Mouse (Mus musculus) hematopoietic stem cell, adult 5-6 weeks (primary cell): ENCODE results near the gene Ntm. TPM values are rescaled to one million over a fixed set of nuclear protein-coding genes. Genes with fewer than 3 reads are reported as not detected.
A peak's percentile ranks its signal among the peaks of the same experiment; 100 is the strongest.

Experiments
- ATAC-seq, 2 experiments: fragments of 125-278 bp in 1 of 2; replicated peaks in 1 of 2; 2 replicates each; pipeline ENCODE4 v1.8.0; 2016 to 2017; ENCODE audit warnings: inconsistent platforms in 2 of 2, mild to moderate bottlenecking in 2 of 2, moderate number of reproducible peaks in 2 of 2, low read depth in 1 of 2, moderate TSS enrichment in 1 of 2; ENCODE audit not compliant: low FRiP score in 2 of 2, poor library complexity in 2 of 2, severe bottlenecking in 2 of 2, insufficient read depth in 1 of 2, low TSS enrichment in 1 of 2
- total RNA-seq: library from RNA; stranded (forward); fragments of 172-1452, 232-1000 nt; gene quantifications from 2 replicates; pipeline ENCODE4 v1.2.3, GENCODE M21; 2017

Ntm gene
- total RNA-seq, 1 experiment from 2014 or later, result not detected

GRCm38 (mm10) chr9:29898406-29899054 is 64.4 kb downstream of the Ntm start:
- ATAC-seq, result no peak

GRCm38 (mm10) chr9:29897448-29897847 is 65.5 kb downstream of the Ntm start:
- no peak for ATAC-seq

GRCm38 (mm10) chr9:29892792-29893191 is 70.1 kb downstream of the Ntm start:
- ATAC-seq, result no peak

GRCm38 (mm10) chr9:29888712-29889111 is 74.2 kb downstream of the Ntm start:
- no peak for ATAC-seq

- no peak for ATAC-seq
Measured at GRCm38 (mm10) chr9:29887924-29888323, 75.0 kb downstream of the Ntm start.

- ATAC-seq, result no peak
Measured at GRCm38 (mm10) chr9:29884062-29884461, 78.9 kb downstream of the Ntm start.

GRCm38 (mm10) chr9:29881614-29882013 is 81.3 kb downstream of the Ntm start:
- ATAC-seq, result no peak

- ATAC-seq, result no peak
Measured at GRCm38 (mm10) chr9:29877583-29877982, 85.4 kb downstream of the Ntm start.

- no peak for ATAC-seq
Measured at GRCm38 (mm10) chr9:29867746-29868145, 95.2 kb downstream of the Ntm start.

- no peak for ATAC-seq
Measured at GRCm38 (mm10) chr9:29866824-29867223, 96.1 kb downstream of the Ntm start.

GRCm38 (mm10) chr9:29866101-29866500 is 96.8 kb downstream of the Ntm start:
- no peak for ATAC-seq

- ATAC-seq, result no peak
Measured at GRCm38 (mm10) chr9:29865502-29865901, 97.4 kb downstream of the Ntm start.

- ATAC-seq, result 0 out of 4 replicates have a peak, but pooled peaks of 1 of the 2 experiments have one; percentile 25
Measured at GRCm38 (mm10) chr9:29864886-29865285, 98.1 kb downstream of the Ntm start.

- ATAC-seq, result no peak
Measured at GRCm38 (mm10) chr9:29862408-29862807, 100.5 kb downstream of the Ntm start.

GRCm38 (mm10) chr9:29859256-29860048 is 103.5 kb downstream of the Ntm start:
- ATAC-seq, result no peak

- ATAC-seq, result no peak
Measured at GRCm38 (mm10) chr9:29848735-29849455, 114.0 kb downstream of the Ntm start.

- ATAC-seq, result no peak
Measured at GRCm38 (mm10) chr9:29837344-29837743, 125.6 kb downstream of the Ntm start.

GRCm38 (mm10) chr9:29834911-29835310 is 128.0 kb downstream of the Ntm start:
- ATAC-seq, result no peak
